Mouse (Mus musculus): ENCODE data around the gene Dyrk1a.

The Dyrk1a gene

DNA sequence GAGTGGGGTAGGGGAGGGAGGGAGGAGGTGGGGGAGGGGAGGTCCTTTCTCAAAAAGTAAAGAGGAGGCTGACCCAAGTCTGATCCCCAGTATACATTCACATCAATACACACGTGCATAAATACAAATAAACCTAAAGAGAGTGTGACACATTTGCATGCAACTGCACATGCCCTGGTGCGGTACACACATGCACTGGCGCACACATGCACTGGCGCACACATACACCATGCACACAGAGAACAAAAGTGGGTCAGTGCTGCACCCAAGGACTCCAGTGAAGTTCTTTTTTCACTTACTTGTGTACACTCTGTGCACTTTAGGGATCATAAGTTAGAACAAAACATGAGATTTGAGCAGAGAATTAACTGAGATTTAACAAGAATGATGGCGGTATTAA lies 31.3 kb downstream of the Dyrk1a start:
- POLR2A ChIA-PET: interaction anchor here (0.6 to 27.7 kb wide), 41 partner anchors 8 to 769 kb away, joined by 3 to 461 read pairs (median 4); partner anchors contain the start of genes Dyrk1a (in 3 of the 4), Morc3 (in 1 of the 4), Pigp (in 1 of the 4) and Vps26c (in 1 of the 4)
- CTCF ChIA-PET: interaction anchor here in 3 of 4 experiments (0.6 to 1.5 kb wide), 6 partner anchors 9 to 136 kb away, joined by 3 to 7 read pairs (median 4); no protein-coding TSS in a partner anchor

DNA sequence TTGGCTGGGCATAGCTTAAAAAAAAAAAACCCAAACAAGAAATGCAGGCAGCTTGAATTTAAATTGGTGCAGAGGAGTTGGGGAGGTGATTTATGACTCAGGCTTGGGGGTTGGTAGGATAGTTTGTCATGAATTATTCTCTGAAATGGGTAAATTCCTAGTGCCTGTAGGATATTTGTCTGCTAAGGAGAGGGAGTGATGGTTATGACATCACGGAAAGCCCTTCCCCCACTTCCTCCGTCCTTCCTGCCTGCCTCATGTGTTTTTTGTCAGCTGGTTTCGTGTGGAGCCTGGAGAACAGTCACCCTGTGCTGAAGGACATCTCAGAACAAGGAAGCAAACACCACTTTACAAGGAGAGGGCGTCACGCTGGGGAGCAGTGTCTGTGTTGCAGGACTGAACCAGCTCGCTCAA lies 31.7 kb downstream of the Dyrk1a start:
- ChIA-PET POLR2A (interaction anchor here (0.5 to 27.7 kb wide), 41 partner anchors 9 to 1530 kb away, joined by 3 to 461 read pairs (median 4); partner anchors contain the start of genes Dyrk1a (in 3 of the 4), Hlcs (in 1 of the 4), Pigp (in 1 of the 4) and Vps26c (in 1 of the 4)), CTCF (interaction anchor here in 3 of 4 experiments (0.6 to 1.5 kb wide), 7 partner anchors 8 to 136 kb away, joined by 3 to 7 read pairs (median 4); no protein-coding TSS in a partner anchor)

DNA sequence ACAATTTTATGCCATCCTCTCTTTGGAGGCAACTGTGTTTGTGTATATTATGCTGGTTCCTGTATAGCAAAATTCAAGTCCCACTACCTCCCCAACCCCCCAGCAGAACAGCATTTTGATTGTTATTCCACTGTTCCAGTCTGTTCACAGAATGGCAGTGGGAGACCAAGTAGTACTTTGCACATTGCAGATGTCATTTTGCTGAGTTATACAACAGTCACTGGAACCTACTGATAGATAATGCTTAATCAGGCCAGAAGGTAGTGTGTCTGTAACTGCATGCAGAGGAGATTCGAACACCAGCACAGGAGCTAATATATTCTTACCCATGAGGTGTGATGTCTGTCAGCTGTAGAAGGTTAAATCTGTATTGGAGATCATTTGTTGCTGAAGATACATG lies 32.4 kb downstream of the Dyrk1a start:
- ChIA-PET CTCF (interaction anchor here in 3 of 4 experiments (0.8 to 1.5 kb wide), 5 partner anchors 8 to 33 kb away, joined by 3 to 7 read pairs (median 4); no protein-coding TSS in a partner anchor), POLR2A (interaction anchor here (0.5 to 27.7 kb wide), 44 partner anchors 8 to 1530 kb away, joined by 3 to 461 read pairs (median 4); partner anchors contain the start of genes Dyrk1a (in 3 of the 4), Hlcs (in 1 of the 4), Hmgn1 (in 1 of the 4) and Pigp (in 1 of the 4))

DNA sequence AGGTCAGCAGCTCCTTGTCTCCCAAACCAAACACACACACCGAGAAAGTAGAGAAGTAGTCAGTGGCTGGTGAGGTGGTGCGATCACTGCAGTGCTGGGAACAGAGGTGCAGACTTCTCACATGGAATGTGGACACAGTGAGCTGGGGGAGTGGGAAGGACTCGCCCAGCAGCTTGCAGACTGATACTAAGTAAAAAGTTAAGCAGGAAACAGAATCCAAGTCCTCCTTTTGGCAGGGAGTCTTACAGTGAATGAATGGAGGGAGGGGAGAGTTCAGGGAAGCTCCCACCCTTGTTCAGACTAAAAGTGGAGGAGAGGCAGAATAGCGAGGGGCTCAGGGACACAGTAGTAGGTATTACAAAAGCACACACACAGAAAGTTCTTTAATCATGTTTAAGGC lies 32.9 kb downstream of the Dyrk1a start:
- CTCF ChIA-PET: interaction anchor here in 3 of 4 experiments (0.6 to 1.5 kb wide), 4 partner anchors 11 to 41 kb away, joined by 3 to 12 read pairs (median 4); no protein-coding TSS in a partner anchor
- POLR2A ChIA-PET: interaction anchor here (0.7 to 27.7 kb wide), 27 partner anchors 11 to 289 kb away, joined by 3 to 461 read pairs (median 6); partner anchors contain the start of genes Dyrk1a (in 2 of the 4), Hlcs (in 1 of the 4) and Vps26c (in 1 of the 4)

DNA sequence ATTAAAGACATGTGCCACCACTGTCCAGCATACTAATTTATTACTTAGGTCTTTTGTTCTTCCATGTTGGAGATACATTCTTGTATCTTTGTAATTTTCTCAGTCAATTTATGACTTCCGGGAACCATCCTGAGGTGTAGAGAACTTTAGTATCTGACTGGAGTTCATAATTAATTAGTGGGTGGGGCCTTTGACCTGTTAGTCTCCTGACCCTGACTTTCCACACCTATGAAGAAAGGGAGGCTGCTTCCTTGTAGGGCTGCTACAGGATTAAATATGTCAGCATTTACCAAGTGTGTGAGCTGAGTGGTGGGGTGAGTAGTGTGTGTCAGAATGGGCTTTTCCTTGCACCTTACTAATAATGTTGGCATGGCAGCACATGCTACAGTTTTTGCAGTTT lies 36.4 kb downstream of the Dyrk1a start:
- CTCF ChIA-PET: no interaction called here

DNA sequence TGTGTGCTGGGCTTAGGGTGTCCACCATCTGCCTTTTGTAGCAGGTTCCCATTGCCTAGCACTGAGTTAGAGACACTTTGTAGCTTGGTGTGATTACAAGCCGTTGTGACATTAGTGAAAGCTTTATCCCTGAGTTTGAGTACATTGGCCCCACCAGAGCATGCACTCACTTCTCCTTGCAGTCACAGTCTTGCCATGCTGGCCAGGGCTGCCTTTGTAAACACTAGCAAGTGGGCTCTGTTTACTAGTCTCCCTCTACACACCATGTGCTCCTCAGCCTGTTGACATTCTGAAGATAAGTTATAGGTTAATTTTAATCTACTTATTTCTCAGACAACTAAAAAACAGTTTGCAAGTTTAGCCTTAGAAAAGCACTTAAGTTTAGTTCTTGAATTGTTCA lies 37.7 kb downstream of the Dyrk1a start:
- ChIA-PET CTCF (interaction anchor here in 1 of 4 experiments (1.2 kb wide), 1 partner anchor 10 kb away, joined by 3 read pairs; no protein-coding TSS in a partner anchor), POLR2A (interaction anchor here in 2 of 4 experiments (0.6 to 3.1 kb wide), 8 partner anchors 9 to 76 kb away, joined by 3 to 18 read pairs (median 4); partner anchors contain the start of gene Dyrk1a (in 1 of the 2))

More for the DNA sequence above, 36.4 kb downstream of the Dyrk1a start:
- POLR2A ChIA-PET: interaction anchor here in 1 of 4 experiments (0.6 to 3.1 kb wide), 4 partner anchors 11 to 153 kb away, joined by 7 to 18 read pairs (median 11); partner anchors contain the start of gene Dyrk1a

DNA sequence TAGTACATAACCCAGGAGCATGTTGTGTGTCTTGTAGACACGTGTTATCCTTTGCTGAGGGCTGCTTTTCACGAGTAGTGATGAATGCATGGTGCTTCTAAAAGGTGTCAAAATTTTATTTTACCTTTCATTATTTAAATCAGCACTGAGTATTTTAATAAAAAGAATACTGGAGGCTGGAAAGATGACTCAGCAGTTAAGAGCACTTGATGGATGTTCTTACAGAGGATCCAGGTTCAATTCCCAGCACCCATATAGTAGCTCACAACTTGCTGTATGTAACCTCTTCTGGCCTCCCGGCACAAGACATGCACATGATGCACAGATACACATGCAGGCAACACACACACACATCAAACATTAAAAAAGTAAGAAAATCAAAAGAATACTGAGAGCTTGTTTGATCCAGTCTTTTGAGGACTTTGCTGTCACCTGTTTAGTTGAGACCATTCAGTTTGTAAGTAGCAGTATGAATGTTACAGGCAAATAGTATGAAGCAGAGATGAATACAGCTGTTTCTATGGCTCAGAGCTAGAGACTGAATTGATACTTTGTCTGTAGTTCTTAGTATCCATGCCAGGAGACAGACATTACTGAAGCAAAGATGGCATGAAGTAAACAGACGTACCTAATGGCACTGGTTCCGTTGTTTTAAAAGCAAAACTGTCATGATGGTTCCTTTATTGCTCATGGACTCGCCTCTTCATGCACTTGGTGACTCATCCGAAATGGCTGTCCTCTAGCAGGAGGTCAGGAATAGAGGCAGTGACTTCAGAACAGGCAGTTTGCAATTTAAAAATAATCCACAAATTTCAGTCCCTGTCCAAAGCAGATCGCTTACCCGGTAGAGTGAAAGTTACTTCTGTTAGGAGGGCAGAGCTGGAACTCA lies 39.1 kb downstream of the Dyrk1a start:
- CTCF ChIA-PET: interaction anchor here in 3 of 4 experiments (0.5 to 1.9 kb wide), 6 partner anchors 7 to 1859 kb away, joined by 3 to 8 read pairs (median 6); no protein-coding TSS in a partner anchor
- POLR2A ChIA-PET: interaction anchor here in 2 of 4 experiments (0.5 to 3.1 kb wide), 15 partner anchors 9 to 1495 kb away, joined by 3 to 14 read pairs (median 3); partner anchors contain the start of gene Dyrk1a (in 1 of the 2)

DNA sequence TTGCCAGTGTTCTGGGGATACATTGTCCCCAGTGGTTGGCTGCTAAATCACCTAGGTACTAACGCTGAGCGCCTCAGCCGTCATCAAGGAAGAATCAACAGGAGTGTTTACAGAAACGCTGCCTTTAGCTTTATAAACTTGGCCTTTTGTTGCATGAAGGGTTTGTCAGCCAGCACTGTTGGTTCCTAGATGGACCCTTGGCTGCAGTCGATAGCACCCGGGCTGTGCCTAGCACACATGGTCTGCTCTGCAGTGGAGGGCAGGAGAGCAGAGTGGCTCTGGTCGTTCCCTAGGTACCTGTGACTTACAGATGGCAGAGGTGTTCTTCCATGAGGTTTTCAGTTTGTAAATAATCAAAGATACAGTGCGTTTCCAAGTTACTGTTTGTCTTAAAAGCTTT lies 42.8 kb downstream of the Dyrk1a start:
- CTCF ChIA-PET: no interaction called here

DNA sequence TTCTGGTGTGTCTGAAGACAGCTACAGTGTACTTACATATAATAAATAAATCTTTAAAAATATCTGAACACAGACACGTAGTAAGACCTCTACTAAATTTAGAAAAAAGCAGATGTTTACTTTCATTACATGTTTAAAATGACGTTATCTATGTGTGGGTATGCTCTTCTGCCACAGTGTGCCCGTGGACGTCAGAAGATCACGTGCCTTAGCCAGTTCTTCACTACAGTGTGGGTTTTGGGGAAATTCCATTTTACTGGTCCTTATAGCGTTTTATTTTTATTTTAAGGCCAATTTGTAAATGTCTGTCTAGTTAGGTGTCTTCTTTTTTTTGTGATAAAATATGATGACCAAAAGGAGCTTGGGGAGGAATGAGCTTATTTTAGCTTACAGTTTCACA lies 47.4 kb downstream of the Dyrk1a start:
- ChIA-PET CTCF (interaction anchor here in 3 of 4 experiments (0.6 to 1.9 kb wide), 8 partner anchors 9 to 107 kb away, joined by 3 to 5 read pairs (median 3); no protein-coding TSS in a partner anchor), POLR2A (interaction anchor here in 3 of 4 experiments (0.6 to 7.8 kb wide), 17 partner anchors 8 to 65 kb away, joined by 3 to 66 read pairs (median 6); no protein-coding TSS in a partner anchor)

More for the DNA sequence above, 42.8 kb downstream of the Dyrk1a start:
- POLR2A ChIA-PET: interaction anchor here in 1 of 4 experiments (0.6 to 7.8 kb wide), 3 partner anchors 11 to 33 kb away, joined by 4 to 66 read pairs (median 4); no protein-coding TSS in a partner anchor

DNA sequence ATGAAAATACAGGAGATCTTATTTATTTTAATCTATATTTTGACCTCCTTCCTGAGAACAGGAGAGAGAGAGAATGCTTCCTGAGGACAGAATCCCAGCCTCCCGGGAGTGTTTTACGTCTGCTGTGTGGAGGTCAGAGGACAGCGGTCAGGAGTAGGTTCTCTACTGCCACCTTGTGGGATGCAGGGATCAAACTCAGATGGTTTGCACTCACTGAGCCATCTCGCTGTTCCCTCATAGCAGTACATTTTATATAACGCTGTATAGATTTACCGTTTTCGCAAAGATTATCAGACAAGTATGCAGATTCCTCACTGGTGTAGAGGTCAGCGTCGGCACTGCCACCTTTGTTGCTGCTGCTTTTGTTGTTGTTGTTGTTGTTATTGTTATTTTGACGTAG lies 48.7 kb downstream of the Dyrk1a start:
- ChIA-PET POLR2A (interaction anchor here in 2 of 4 experiments (0.6 to 7.8 kb wide), 10 partner anchors 9 to 93 kb away, joined by 3 to 66 read pairs (median 8); no protein-coding TSS in a partner anchor), CTCF (interaction anchor here in 2 of 4 experiments (0.7 to 1.9 kb wide), 4 partner anchors 13 to 54 kb away, joined by 3 to 5 read pairs (median 4); no protein-coding TSS in a partner anchor)

DNA sequence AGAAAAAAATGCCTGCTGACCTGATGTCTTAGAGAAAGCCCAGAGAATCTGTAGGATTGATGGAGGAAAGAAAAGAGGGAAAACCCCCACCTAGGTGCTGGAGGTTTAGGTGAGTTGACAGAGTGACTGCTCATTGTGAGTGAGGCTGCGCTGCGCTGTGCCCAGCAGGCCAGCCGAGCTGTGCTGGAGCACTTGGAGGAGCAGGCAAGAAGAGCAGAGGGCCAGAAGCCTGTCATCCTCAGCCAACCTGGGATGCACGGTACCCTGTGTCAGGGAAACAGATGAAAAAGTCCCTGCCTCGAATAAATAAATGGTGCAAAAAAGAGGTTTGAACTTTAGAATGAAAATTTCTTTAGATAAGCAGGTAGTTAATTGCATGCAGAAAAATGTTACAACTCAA lies 49.5 kb downstream of the Dyrk1a start:
- ChIA-PET POLR2A (interaction anchor here in 2 of 4 experiments (0.6 to 5.9 kb wide), 5 partner anchors 12 to 94 kb away, joined by 3 to 45 read pairs (median 6); no protein-coding TSS in a partner anchor), CTCF (interaction anchor here in 1 of 4 experiments (0.9 kb wide), 1 partner anchor 33 kb away, joined by 3 read pairs; no protein-coding TSS in a partner anchor)

DNA sequence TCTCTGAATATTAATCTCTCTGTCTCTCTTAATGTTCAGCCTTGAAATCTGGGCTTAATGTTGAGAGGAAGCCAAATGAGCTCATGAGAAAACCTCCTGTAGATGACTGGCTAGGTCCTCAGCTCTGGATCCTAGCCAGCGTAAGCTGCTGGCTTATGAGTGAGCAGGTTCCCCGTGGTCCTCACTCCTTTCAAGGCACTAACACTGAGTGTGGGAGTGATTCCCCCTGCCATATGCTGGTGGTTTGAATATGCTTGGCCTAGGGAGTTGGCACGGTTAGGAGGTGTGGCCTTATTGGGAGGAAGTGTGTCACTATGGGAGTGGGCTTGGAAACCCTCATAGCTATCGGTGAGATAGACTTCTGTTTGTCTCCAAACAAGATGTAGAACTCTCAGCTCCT lies 55.1 kb downstream of the Dyrk1a start:
- ChIA-PET CTCF (interaction anchor here in 3 of 4 experiments (0.6 to 1.1 kb wide), 6 partner anchors 10 to 119 kb away, joined by 3 to 12 read pairs (median 4); no protein-coding TSS in a partner anchor), POLR2A (interaction anchor here in 2 of 4 experiments (0.5 to 1.5 kb wide), 11 partner anchors 9 to 798 kb away, joined by 3 to 6 read pairs (median 3); no protein-coding TSS in a partner anchor)

DNA sequence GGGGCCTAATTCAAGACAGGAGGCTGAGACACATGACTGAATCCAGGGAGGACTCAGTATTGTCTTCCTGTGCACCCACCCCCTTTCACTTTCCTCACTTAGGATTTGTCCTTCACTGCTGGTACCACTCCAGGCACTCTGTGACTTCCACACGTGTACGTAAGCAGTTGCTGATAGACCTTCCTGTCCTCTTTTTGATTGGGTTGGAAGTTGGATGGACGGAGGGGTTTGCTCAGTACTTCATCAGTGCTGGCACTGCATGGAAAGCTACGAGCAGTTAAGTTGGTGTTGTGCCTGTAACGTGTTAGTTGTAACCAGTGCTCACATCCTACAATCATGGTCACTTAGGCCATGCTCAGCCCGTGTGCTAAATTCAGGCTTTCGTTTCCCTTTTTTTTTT lies 55.8 kb downstream of the Dyrk1a start:
- ChIA-PET CTCF (no interaction called here), POLR2A (interaction anchor here in 2 of 4 experiments (0.7 to 1.5 kb wide), 5 partner anchors 8 to 35 kb away, joined by 3 to 6 read pairs (median 5); no protein-coding TSS in a partner anchor)

DNA sequence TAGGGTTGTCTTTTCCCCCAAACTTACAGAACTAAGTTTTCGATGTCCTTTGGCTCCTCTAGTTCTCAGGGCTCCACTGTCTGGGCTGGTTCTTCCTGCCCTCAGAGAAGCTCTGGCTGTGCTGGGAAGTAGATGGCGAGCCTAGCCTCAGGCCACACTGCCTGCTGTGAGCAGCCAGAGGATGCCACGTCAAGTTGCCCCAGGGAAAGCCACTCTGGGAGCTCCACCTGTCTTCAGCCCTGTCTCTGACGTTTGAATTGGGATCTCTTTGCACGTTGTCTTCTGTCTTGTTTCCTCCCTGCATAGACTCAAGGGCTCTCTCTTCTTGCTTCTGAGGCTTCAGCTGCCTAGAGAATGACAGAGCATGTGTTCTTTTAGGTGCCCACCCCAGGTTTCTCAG lies 57.9 kb downstream of the Dyrk1a start:
- ChIA-PET CTCF (interaction anchor here in 1 of 4 experiments (1.1 kb wide), 1 partner anchor 67 kb away, joined by 3 read pairs; no protein-coding TSS in a partner anchor), POLR2A (interaction anchor here (0.5 to 3.4 kb wide), 8 partner anchors 10 to 103 kb away, joined by 3 to 15 read pairs (median 4); partner anchors contain the start of gene Dyrk1a (in 1 of the 4))

DNA sequence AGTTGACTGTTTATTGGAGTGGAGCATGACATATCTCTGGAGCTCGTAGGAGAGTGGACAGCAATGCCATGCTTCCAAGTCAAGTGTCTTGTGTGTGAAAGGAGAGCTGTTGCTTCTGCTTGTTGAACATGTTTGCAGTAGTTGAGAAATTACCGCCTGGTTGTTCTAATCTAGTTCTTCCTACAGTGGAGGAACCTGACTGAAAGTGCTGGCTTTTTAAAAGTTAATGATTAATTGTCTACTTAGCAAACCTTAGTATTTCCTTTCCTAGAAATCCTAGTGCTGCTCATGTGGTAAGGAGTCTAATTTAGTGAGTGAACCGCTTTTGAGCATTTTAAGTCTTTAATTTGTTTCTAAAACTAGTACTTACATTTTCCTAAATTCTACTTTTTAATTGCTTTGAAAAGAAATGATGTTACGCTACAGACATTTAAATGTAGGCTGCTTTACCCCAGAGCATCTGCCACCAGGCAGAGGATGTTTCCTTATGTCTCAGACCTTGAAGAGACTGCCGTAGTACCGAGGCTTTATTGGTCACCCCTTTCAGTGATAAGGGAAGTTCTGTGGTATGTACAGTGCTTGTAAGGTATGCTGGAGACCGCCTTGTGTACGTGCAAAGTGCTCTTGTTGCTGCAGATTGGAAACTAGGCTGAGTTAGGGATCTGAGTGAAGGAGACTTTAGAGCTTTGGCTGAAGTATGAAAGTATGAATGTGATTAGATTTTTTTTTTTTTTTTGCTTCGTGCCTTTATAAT lies 59.3 kb downstream of the Dyrk1a start:
- CTCF ChIA-PET: interaction anchor here in 1 of 4 experiments (0.7 kb wide), 1 partner anchor 9 kb away, joined by 3 read pairs; no protein-coding TSS in a partner anchor
- POLR2A ChIA-PET: interaction anchor here in 3 of 4 experiments (0.6 to 3.4 kb wide), 7 partner anchors 12 to 237 kb away, joined by 3 to 15 read pairs (median 6); partner anchors contain the start of gene Dyrk1a (in 1 of the 3)

DNA sequence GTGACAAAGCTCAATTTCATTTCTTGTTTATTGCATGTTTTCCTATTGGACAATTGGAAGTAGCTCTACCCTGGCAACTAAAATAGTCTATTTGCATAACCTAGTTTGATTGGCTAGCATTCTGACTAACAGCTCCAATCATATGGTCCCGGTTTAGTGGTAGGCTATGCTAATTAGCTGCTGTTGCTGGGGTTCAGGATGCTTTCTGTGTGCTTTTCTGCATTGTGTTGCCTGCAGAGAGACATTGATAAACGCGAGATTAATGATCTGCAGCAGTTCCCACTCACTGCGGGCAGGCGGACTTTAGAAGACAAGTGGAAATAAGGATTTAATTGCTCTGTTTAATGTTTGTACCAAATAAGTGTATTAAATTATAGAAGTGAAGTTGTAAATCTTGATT lies 62.2 kb downstream of the Dyrk1a start:
- CTCF ChIA-PET: interaction anchor here in 2 of 4 experiments (0.5 to 1.7 kb wide), 2 partner anchors 14 to 718 kb away, joined by 5 to 11 read pairs; no protein-coding TSS in a partner anchor
- POLR2A ChIA-PET: interaction anchor here in 2 of 4 experiments (0.7 to 2.0 kb wide), 11 partner anchors 13 to 80 kb away, joined by 3 to 7 read pairs (median 4); no protein-coding TSS in a partner anchor
